Mouse (Mus musculus) neutrophil, adult 65 days (primary cell): ENCODE results near the gene Rangrf. TPM values are rescaled to one million over a fixed set of nuclear protein-coding genes. Genes with fewer than 3 reads are reported as not detected.

Experiments used
- total RNA-seq: library from RNA; stranded (reverse); gene quantifications from 2 replicates; pipeline ENCODE4 v1.2.4, GENCODE M21; 2023

Rangrf gene
- total RNA-seq, result 2.3 and 4.0 TPM in 2 replicates

DNA sequence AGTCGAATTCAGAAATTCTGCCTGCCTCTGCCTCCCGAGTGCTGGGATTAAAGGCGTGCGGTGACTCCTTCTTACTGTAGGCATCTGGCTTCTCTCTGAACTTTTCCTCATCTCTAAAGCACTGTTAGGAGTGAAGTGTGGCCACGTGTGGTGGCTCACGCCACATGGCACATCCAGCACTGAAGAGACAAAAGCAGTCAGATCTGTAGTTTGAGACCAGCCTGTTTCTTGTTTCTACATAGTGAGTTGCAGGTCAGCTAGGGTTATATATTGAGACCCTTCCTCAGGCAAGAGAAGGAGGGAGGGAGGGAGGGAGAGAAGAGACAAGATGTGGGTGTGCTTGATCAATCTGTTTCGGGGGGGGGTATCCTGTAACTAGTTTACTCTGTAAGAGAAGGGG is at the start of gene Rangrf:
Gene Rangrf (minus strand): TSS at position 101 of the 400 bp plus-strand sequence.

GRCm38 (mm10) chr11:69015644-69016441 is 40.9 kb upstream of the Rangrf start, which contains the start of gene Ctc1:
Gene Ctc1 (plus strand): TSS chr11:69015911.

GRCm38 (mm10) chr11:69008182-69009121 is 33.5 kb upstream of the Rangrf start, which contains the start of gene Pfas:
Gene Pfas (minus strand): TSS chr11:69008460.

GRCm38 (mm10) chr11:68967337-68968282 is 7.4 kb downstream of the Rangrf start, which contains the start of gene Slc25a35:
Gene Slc25a35 (plus strand): TSS chr11:68968131.

GRCm38 (mm10) chr11:68957308-68957707 is 17.7 kb downstream of the Rangrf start, which contains the start of gene Arhgef15:
Gene Arhgef15 (minus strand): TSS chr11:68957480.

DNA sequence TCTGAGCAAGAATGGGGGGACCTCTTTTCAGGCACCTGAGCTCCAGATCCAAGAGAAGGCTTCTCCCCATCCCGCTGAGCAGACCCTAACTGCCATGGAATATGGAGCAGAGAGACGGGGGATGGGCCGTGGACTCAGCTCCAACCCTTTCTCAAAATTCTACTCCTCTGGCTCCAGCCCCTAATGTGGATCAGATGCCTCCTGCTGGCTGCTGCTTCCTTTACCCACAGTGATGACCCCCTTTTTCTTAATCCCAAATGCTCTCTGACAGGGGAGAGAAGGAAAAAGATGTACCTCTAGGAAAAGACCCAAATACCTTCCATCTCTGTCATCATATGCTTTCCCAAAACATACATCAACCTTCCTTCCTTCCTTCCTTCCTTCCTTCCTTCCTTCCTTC is 48.0 kb downstream of the Rangrf start, which contains the start of gene Odf4:
Gene Odf4 (minus strand): TSS at position 101 of the 400 bp plus-strand sequence.

Other genes starting within 250 kb of the Rangrf start
- 257 and 335 TPM in 2 replicates for gene Ndel1, start 103.3 kb downstream of the Rangrf start, total RNA-seq
- gene Rnf222, start 86.6 kb downstream of the Rangrf start, total RNA-seq, result not detected in 2 replicates
- gene Rpl26, start 73.6 kb downstream of the Rangrf start, total RNA-seq, result 419 and 636 TPM in 2 replicates
- gene Odf4, start 48.1 kb downstream of the Rangrf start, total RNA-seq, result not detected in 2 replicates
- not detected in 2 replicates for gene Arhgef15, start 17.7 kb downstream of the Rangrf start, total RNA-seq
- 1.7 and 3.3 TPM in 2 replicates for gene Slc25a35, start 7.1 kb downstream of the Rangrf start, total RNA-seq
- 14.2 and 18.1 TPM in 2 replicates for gene Pfas, start 33.3 kb upstream of the Rangrf start, total RNA-seq
- 26.5 and 40.5 TPM in 2 replicates for gene Ctc1, start 40.7 kb upstream of the Rangrf start, total RNA-seq
- gene Aurkb, start 70.5 kb upstream of the Rangrf start, total RNA-seq, result 66.6 and 91.0 TPM in 2 replicates
- gene Borcs6, start 84.5 kb upstream of the Rangrf start, total RNA-seq, result 41.4 and 58.9 TPM in 2 replicates
- gene Tmem107, start 95.6 kb upstream of the Rangrf start, total RNA-seq, result 1.4 and 1.7 TPM in 2 replicates
- gene Vamp2, start 113.3 kb upstream of the Rangrf start, total RNA-seq, result 204 and 249 TPM in 2 replicates
- 481 and 552 TPM in 2 replicates for gene Per1, start 120.0 kb upstream of the Rangrf start, total RNA-seq
- not detected in 2 replicates for gene Hes7, start 145.2 kb upstream of the Rangrf start, total RNA-seq
- not detected in 2 replicates for gene 9130213A22Rik, start 147.4 kb upstream of the Rangrf start, total RNA-seq
- not detected in 2 replicates for gene Aloxe3, start 150.7 kb upstream of the Rangrf start, total RNA-seq
- not detected in 2 replicates for gene Alox12b, start 181.8 kb upstream of the Rangrf start, total RNA-seq
- gene Alox8, start 222.7 kb upstream of the Rangrf start, total RNA-seq, result 0.13 TPM in 1 of 2 replicates, not detected in the other